Mouse (Mus musculus) intestine, postnatal 0 days (tissue): ENCODE measurements around the gene Ano10. TPM values are rescaled to one million over a fixed set of nuclear protein-coding genes. Genes with fewer than 3 reads are reported as not detected.

Source experiments
- ATAC-seq: fragments of 200-750 bp; cut with Nextera tagmentation; 2 replicates; pipeline ENCODE4 v1.8.0; 2017; ENCODE audit warnings: mild to moderate bottlenecking, moderate TSS enrichment, moderate library complexity
- H3K27ac ChIP-seq: fragments of 300-500 bp; sonication (generic); 2 replicates; pipeline ENCODE4 v1.5.1; 2014; ENCODE audit warnings: mild to moderate bottlenecking, low read depth, low read length, moderate library complexity
- H3K27me3 ChIP-seq: fragments of 300-500 bp; sonication (generic); replicated peaks from 2 replicates; pipeline ENCODE4 v1.6.1; 2014; ENCODE audit warnings: low read length, mixed read lengths; ENCODE audit not compliant: control insufficient read depth, insufficient read depth
- H3K36me3 ChIP-seq: fragments of 300-500 bp; sonication (generic); 2 replicates; pipeline ENCODE4 v1.6.1; 2014; ENCODE audit warnings: mild to moderate bottlenecking, moderate library complexity; ENCODE audit not compliant: control insufficient read depth, insufficient read depth
- H3K4me1 ChIP-seq: fragments of 300-500 bp; sonication (generic); replicated peaks from 2 replicates; pipeline ENCODE4 v1.6.1; 2014; ENCODE audit warnings: antibody characterized with exemption, low read length, mixed read lengths; ENCODE audit not compliant: control insufficient read depth, insufficient read depth
- H3K4me2 ChIP-seq: fragments of 300-500 bp; sonication (generic); replicated peaks from 2 replicates; pipeline ENCODE4 v1.6.1; 2014; ENCODE audit warnings: low read depth, mild to moderate bottlenecking, moderate library complexity
- H3K4me3 ChIP-seq: fragments of 300-500 bp; sonication (generic); 2 replicates; pipeline ENCODE4 v1.5.1; 2014; ENCODE audit warnings: low read depth, low read length
- H3K9ac ChIP-seq: fragments of 300-500 bp; sonication (generic); 2 replicates; pipeline ENCODE4 v1.6.1; 2014; ENCODE audit warnings: mild to moderate bottlenecking, low read depth, low read length
- H3K9me3 ChIP-seq: fragments of 300-500 bp; sonication (generic); 2 replicates; pipeline ENCODE4 v1.6.1; 2016; ENCODE audit warnings: mixed run types; ENCODE audit not compliant: control insufficient read depth
- CTCF ChIP-seq: sonication (generic); IDR thresholded peaks from 2 replicates; pipeline ENCODE4 v1.5.1; 2016; ENCODE audit warnings: low read depth, mild to moderate bottlenecking, control low read depth, antibody characterized with exemption, moderate library complexity
- WGBS: fragments of 180-500 bp; shearing (Covaris S2); extraction: QIAGEN DNeasy Blood & Tissue Kit; methylation state at CpG from one replicate; pipeline ENCODE4 v1.1.7; 2014; 5-methylcytosine and 5-hydroxymethylcytosine counted together
- polyA plus RNA-seq: library from polyadenylated mRNA; unstranded; fragments of >200 nt; fragmentation: Nextera tagmentation; extraction: Ambion mirVana; gene quantifications from 2 replicates; pipeline ENCODE4 v1.2.1, GENCODE M21; 2015

Gene Ano10
- polyA plus RNA-seq, 1 experiment from 2014 or later: 51.9 TPM

- H3K4me1 ChIP-seq: no peaks in the 10 kb centered on the region
- H3K27me3 ChIP-seq: no peaks in the 10 kb centered on the region
- no peak for ATAC-seq
- TF ChIP-seq CTCF: no peak
- H3K36me3 ChIP-seq: peaks cover 4% of the 10 kb centered on the region; the same call in 1 of the 2 replicates
- H3K4me3 ChIP-seq: no peak overlapping the region
- 89% methylated on average over 3 of the region's 3 CpGs for WGBS
- no peaks in the 10 kb centered on the region for H3K9me3 ChIP-seq
- H3K27ac ChIP-seq: no peak overlapping the region
- H3K4me2 ChIP-seq: no peak overlapping the region
- no peak overlapping the region for H3K9ac ChIP-seq
Measured at GRCm38 (mm10) chr9:122234741-122235140, 59.5 kb downstream of the Ano10 start.

GRCm38 (mm10) chr9:122233972-122234345 lies 60.3 kb downstream of the Ano10 start:
- H3K4me2 ChIP-seq: no peak overlapping the region
- H3K27ac ChIP-seq: no peak overlapping the region

GRCm38 (mm10) chr9:122233316-122233971 lies 60.8 kb downstream of the Ano10 start:
- Histone ChIP-seq H3K4me1 (no peaks in the 10 kb centered on the region), H3K27me3 (no peaks in the 10 kb centered on the region), H3K27ac (0 out of 2 replicates have a peak overlapping the region, but pooled peaks have one; percentile 15), H3K4me2 (no peak overlapping the region), H3K36me3 (peaks cover 4% of the 10 kb centered on the region; the same call in 1 of the 2 replicates), H3K4me3 (no peak overlapping the region), H3K9me3 (no peaks in the 10 kb centered on the region), H3K9ac (no peak overlapping the region)
- no peak for TF ChIP-seq CTCF
- 75% methylated on average over 8 of the region's 8 CpGs for WGBS
- no peak for ATAC-seq

More at GRCm38 (mm10) chr9:122233972-122234345, 60.3 kb downstream of the Ano10 start:
- Histone ChIP-seq H3K4me3 (no peak overlapping the region), H3K27me3 (no peaks in the 10 kb centered on the region), H3K9me3 (no peaks in the 10 kb centered on the region), H3K4me1 (no peaks in the 10 kb centered on the region), H3K36me3 (peaks cover 4% of the 10 kb centered on the region; the same call in 1 of the 2 replicates), H3K9ac (no peak overlapping the region)
- WGBS: 50% methylated on average over 7 of the region's 7 CpGs
- ATAC-seq: no peak
- TF ChIP-seq CTCF: no peak

GRCm38 (mm10) chr9:122232912-122233311 lies 61.3 kb downstream of the Ano10 start:
- ATAC-seq: no peak
- 25% methylated on average over 2 of the region's 2 CpGs for WGBS

GRCm38 (mm10) chr9:122230701-122231100 lies 63.5 kb downstream of the Ano10 start:
- H3K27me3 ChIP-seq: no peaks in the 10 kb centered on the region
- no peak for ATAC-seq
- no peak overlapping the region for H3K27ac ChIP-seq
- peaks cover 7% of the 10 kb centered on the region; the same call in 1 of the 2 replicates for H3K36me3 ChIP-seq
- H3K4me2 ChIP-seq: no peak overlapping the region
- TF ChIP-seq CTCF: no peak
- no peak overlapping the region for H3K4me3 ChIP-seq
- no peak overlapping the region for H3K9ac ChIP-seq
- WGBS: 53% methylated on average over 4 of the region's 4 CpGs
- no peaks in the 10 kb centered on the region for H3K4me1 ChIP-seq
- H3K9me3 ChIP-seq: no peaks in the 10 kb centered on the region

More at GRCm38 (mm10) chr9:122232912-122233311, 61.3 kb downstream of the Ano10 start:
- H3K4me2 ChIP-seq: no peak overlapping the region
- no peak overlapping the region for H3K9ac ChIP-seq
- H3K4me1 ChIP-seq: no peaks in the 10 kb centered on the region
- no peak overlapping the region for H3K27ac ChIP-seq
- no peak overlapping the region for H3K4me3 ChIP-seq
- H3K9me3 ChIP-seq: no peaks in the 10 kb centered on the region
- TF ChIP-seq CTCF: no peak
- no peaks in the 10 kb centered on the region for H3K27me3 ChIP-seq
- H3K36me3 ChIP-seq: peaks cover 4% of the 10 kb centered on the region; the same call in 1 of the 2 replicates

- Histone ChIP-seq H3K27me3 (no peaks in the 10 kb centered on the region), H3K4me3 (no peak overlapping the region), H3K36me3 (0 out of 2 replicates have a peak, but pooled peaks cover 3% of the 10 kb centered on the region), H3K4me1 (no peaks in the 10 kb centered on the region), H3K4me2 (no peak overlapping the region), H3K9me3 (no peaks in the 10 kb centered on the region), H3K9ac (no peak overlapping the region), H3K27ac (no peak overlapping the region)
- TF ChIP-seq CTCF: no peak
- 91% methylated on average over 4 of the region's 4 CpGs for WGBS
- ATAC-seq: no peak
Measured at GRCm38 (mm10) chr9:122226419-122226818, 67.8 kb downstream of the Ano10 start.
